Mouse (Mus musculus): ENCODE results near the gene 4833427G06Rik.

Gene 4833427G06Rik

DNA sequence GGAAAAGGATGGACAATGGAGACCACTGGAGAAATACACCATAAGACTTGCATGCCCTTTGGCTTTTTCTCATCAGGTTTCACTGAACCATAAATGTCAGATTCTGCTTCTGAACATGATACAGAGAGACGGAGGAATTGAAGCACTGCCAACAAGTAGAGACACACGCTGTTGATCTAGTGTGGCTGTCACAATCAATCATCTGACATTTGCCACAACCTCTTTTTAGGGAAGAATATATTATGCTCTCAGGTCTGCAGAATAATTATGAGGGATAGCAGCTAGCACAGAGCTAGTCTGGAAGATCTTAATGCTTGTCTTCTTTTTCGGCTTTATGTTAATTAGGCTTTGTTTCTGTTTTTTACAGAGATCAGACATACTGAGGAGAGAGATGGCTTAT, 33.7 kb downstream of the 4833427G06Rik start:
- no peak for DNase-seq (ENCODE audit: low read depth, low spot score)

DNA sequence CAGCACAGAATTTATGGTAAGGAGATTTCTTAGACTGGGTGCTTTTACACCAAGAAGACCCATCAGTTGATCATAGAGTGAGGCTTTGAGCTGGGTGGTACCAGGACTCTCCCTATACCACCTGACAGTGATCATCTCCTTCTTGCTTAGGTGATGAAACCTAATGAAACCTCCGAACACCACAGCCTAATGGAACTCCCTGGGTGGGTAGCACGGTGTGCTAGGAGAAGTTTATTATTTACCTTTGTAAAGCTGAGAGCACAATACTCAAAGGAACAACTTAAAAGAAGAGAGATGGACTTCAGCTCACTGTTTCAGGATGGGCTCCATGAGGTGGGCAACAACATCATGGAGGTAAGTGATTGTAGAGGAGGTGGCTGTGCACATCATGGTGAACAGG, 41.3 kb downstream of the 4833427G06Rik start, which contains the start of gene Btg4:
Gene Btg4 (plus strand): TSS at position 301 of the 400 bp plus-strand sequence.
- DNase-seq (ENCODE audit: low read depth, low spot score) = no peak

DNA sequence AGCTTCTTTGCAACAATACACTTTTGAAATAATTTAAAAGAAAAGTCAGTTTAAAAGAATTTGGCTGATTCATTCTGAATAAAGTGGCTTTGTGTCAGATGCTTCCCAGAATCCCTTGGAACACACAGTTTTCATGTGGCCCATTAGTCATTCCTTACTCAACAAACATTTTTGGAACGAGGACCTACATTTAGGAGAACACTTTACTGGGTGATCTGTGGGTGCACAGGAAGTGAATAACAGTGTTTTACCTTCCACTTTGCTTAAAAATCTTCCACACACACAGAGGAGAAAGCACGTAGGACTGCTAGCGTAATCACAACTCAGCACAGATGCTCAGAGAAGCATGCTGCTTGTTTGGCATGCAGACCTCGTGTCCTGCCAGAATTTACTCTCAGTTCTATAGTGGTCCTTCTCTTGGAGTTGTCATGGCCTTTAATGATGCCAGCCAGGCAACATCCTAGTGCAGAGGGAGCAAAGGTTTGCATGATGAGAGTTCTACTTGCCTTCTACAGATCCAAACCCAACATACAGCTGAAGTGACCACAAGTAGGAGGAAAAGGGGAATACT, 42.8 kb downstream of the 4833427G06Rik start:
- no peak for DNase-seq (ENCODE audit: low read depth, low spot score)

GRCm38 (mm10) chr9:51056360-51057324, 45.2 kb downstream of the 4833427G06Rik start:
- DNase-seq (ENCODE audit: low read depth, low spot score) = no peak

GRCm38 (mm10) chr9:51052180-51052579, 49.7 kb downstream of the 4833427G06Rik start:
- DNase-seq (ENCODE audit: low read depth, low spot score) = no peak

GRCm38 (mm10) chr9:51042136-51042535, 59.7 kb downstream of the 4833427G06Rik start:
- DNase-seq (ENCODE audit: low read depth, low spot score) = no peak

DNA sequence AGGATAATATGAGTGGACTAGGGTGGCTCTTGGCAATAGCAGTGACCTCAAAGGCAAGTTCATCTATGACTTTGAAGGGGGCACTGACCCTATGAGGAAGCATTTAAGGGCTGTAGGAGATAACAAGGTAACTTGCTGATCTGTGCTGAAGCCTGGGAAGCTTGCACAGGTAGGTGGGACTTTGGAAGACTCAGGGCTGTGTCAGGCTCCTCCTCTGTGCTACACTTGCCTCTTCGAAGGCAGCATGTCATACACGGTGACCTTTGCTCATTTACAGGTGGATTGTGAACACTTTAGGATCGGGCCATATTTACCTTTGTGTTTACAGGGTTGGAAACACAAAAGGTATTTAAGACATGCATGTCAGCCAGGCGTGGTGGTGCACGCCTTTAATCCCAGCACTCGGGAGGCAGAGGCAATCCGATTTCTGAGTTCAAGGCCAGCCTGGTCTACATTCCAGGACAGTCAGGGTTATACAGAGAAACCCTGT, 60.3 kb downstream of the 4833427G06Rik start:
- no peak for DNase-seq (ENCODE audit: low read depth, low spot score)

DNA sequence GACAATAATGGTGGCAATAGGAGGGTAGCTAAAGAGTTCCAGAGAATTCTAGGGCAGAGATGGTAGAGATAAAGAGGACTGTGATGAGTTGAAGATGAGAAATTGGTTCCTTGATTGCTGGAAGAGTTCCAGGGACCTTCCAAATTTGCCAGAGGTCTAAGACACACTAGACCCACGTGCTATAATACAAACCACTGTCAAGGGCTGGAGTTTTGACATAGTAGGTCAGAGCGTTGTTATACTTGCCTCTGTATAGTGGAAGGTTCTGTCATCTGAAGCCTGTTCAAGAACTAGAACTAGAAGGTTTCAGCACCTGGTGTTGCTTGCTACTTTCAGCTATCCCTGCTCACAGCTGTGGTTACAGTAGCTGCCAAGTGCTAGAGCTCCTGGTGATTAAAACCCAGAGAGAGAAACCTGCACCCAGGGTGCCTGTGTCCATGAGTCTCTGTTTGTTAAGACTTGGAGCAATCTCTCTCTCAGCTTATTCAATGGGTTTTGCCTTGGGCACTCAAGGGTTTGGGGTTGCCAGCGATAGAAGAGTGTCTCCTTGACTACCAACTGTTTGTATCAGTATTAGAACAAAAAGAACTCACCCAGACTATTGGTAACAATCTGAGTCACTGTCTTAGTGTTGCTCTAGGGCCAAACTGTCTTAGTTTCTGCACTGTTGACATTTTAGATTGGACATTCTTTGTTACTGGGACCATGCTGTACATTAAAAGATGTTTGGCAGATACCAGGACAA, 68.9 kb downstream of the 4833427G06Rik start:
- DNase-seq (ENCODE audit: low read depth, low spot score) = no peak

GRCm38 (mm10) chr9:51032291-51032690, 69.6 kb downstream of the 4833427G06Rik start:
- no peak for DNase-seq (ENCODE audit: low read depth, low spot score)

DNA sequence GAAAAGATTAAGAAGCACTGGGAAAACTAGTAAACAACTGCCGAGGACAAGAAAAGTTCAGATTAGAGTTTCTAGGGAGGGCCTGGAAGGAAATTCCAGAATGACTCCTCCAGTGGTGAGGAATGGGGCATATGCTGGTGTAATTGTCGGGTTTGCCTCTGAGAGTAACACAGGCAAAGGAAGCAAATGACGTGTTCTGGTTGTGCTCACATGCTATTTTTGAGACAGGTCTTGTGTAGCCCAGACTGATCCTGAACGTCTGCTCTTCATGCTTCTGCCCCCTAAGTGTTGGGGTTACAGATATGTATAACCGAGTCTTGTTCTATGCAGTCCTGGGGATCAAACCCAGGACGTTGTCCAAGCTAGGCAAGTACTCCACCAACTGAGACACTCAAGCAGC, 70.3 kb downstream of the 4833427G06Rik start:
- no peak for DNase-seq (ENCODE audit: low read depth, low spot score)
